Mouse (Mus musculus): ENCODE measurements around the gene Slc35f4.

- no peak for TF ChIP-seq GATA1 (IDR thresholded peaks at IDR 0.05; ENCODE audit: low read length)
- no peak for TF ChIP-seq TAL1 (IDR thresholded peaks at IDR 0.05; ENCODE audit: low read length)
These were observed 218.0 kb downstream of the Slc35f4 start for GRCm38 (mm10) chr14:49307842-49308241.
